Mouse (Mus musculus) forebrain, embryonic 14.5 days (tissue): ENCODE results near the gene Anln. TPM values are rescaled to one million over a fixed set of nuclear protein-coding genes. Genes with fewer than 3 reads are reported as not detected.

Experiments
- ATAC-seq: fragments of 200-750 bp; cut with Nextera tagmentation; 2 replicates; pipeline ENCODE4 v1.8.0; 2017; ENCODE audit warnings: mild to moderate bottlenecking, moderate library complexity
- DNase-seq: peaks from one replicate; pipeline ENCODE4 v3.0.0-alpha.2; 2015; ENCODE audit warnings: low spot score
- H3K27ac ChIP-seq: fragments of 300-500 bp; sonication (generic); 2 replicates; pipeline ENCODE4 v1.5.1; 2014; ENCODE audit warnings: low read depth, mild to moderate bottlenecking, control low read depth, low read length, moderate library complexity
- H3K27me3 ChIP-seq: fragments of 300-500 bp; sonication (generic); replicated peaks from 2 replicates; pipeline ENCODE4 v1.6.1; 2014; ENCODE audit warnings: low read length, control low read depth, mixed read lengths; ENCODE audit not compliant: control insufficient read depth, insufficient read depth
- H3K36me3 ChIP-seq: fragments of 300-500 bp; sonication (generic); 2 replicates; pipeline ENCODE4 v1.6.1; 2014; ENCODE audit warnings: low read length, control low read depth; ENCODE audit not compliant: control insufficient read depth, insufficient read depth
- H3K4me1 ChIP-seq: fragments of 300-500 bp; sonication (generic); 2 replicates; pipeline ENCODE4 v1.6.1; 2014; ENCODE audit warnings: antibody characterized with exemption, low read length, control low read depth; ENCODE audit not compliant: control insufficient read depth, insufficient read depth
- H3K4me2 ChIP-seq: fragments of 300-500 bp; sonication (generic); 2 replicates; pipeline ENCODE4 v1.6.1; 2014; ENCODE audit warnings: mild to moderate bottlenecking, control low read depth, low read length
- H3K4me3 ChIP-seq: fragments of 300-500 bp; sonication (generic); 2 replicates; pipeline ENCODE4 v1.5.1; 2014; ENCODE audit warnings: low read depth, low read length, control low read depth
- H3K9ac ChIP-seq: fragments of 300-500 bp; sonication (generic); 2 replicates; pipeline ENCODE4 v1.6.1; 2014; ENCODE audit warnings: mild to moderate bottlenecking, low read length, control low read depth, moderate library complexity
- H3K9me3 ChIP-seq: fragments of 300-500 bp; sonication (generic); replicated peaks from 2 replicates; pipeline ENCODE4 v1.6.1; 2016; ENCODE audit warnings: low read length, control low read depth, mixed read lengths; ENCODE audit not compliant: control insufficient read depth
- WGBS: fragments of 180-500 bp; shearing (Covaris S2); extraction: QIAGEN DNeasy Blood & Tissue Kit; methylation state at CpG from one replicate; pipeline ENCODE4 v1.1.7; 2014; 5-methylcytosine and 5-hydroxymethylcytosine counted together
- polyA plus RNA-seq: library from polyadenylated mRNA; unstranded; fragments of >200 nt; fragmentation: Nextera tagmentation; extraction: Ambion mirVana; gene quantifications from 2 replicates; pipeline ENCODE4 v1.2.1, GENCODE M21; 2014

The Anln gene
- polyA plus RNA-seq, 1 experiment from 2014 or later, result 16.5 TPM

- H3K9me3 ChIP-seq, result no peaks in the 10 kb centered on the region
- no peaks in the 10 kb centered on the region for H3K27me3 ChIP-seq
- H3K4me2 ChIP-seq, result peak overlapping the region; percentile 86
- H3K4me1 ChIP-seq, result peaks cover 5% of the 10 kb centered on the region; the same call in 1 of the 2 replicates
- 0 out of 2 replicates have a peak overlapping the region, but pooled peaks have one; percentile 79 for H3K27ac ChIP-seq
- ATAC-seq (no peak), DNase-seq (no peak)
- 72% methylated on average over 6 of the region's 6 CpGs for WGBS
- H3K4me3 ChIP-seq, result peak overlapping the region; percentile 79
- H3K36me3 ChIP-seq, result no peaks in the 10 kb centered on the region
- H3K9ac ChIP-seq, result peak overlapping the region; percentile 81
Measured at GRCm38 (mm10) chr9:22389736-22390245, 803 bp upstream of the Anln start.

GRCm38 (mm10) chr9:22388401-22388980 is 497 bp downstream of the Anln start:
- peak; percentile 79 for ATAC-seq
- peak; percentile 34 for DNase-seq
- no peaks in the 10 kb centered on the region for H3K36me3 ChIP-seq

GRCm38 (mm10) chr9:22387901-22388300 is 1.1 kb downstream of the Anln start:
- Histone ChIP-seq H3K9me3 (no peaks in the 10 kb centered on the region), H3K36me3 (no peaks in the 10 kb centered on the region), H3K27ac (0 out of 2 replicates have a peak overlapping the region, but pooled peaks have one; percentile 79), H3K4me3 (peak overlapping the region; percentile 79), H3K9ac (peak overlapping the region; percentile 81), H3K4me1 (peaks cover 5% of the 10 kb centered on the region; the same call in 1 of the 2 replicates), H3K4me2 (peak overlapping the region; percentile 86), H3K27me3 (no peaks in the 10 kb centered on the region)
- DNase-seq, result no peak
- 18% methylated on average over 6 of the region's 6 CpGs for WGBS
- no peak for ATAC-seq

More at GRCm38 (mm10) chr9:22388401-22388980, 497 bp downstream of the Anln start:
- Histone ChIP-seq H3K9me3 (no peaks in the 10 kb centered on the region), H3K4me2 (peak overlapping the region; percentile 86), H3K27me3 (no peaks in the 10 kb centered on the region), H3K27ac (peak overlapping the region; percentile 79), H3K4me3 (peak overlapping the region; percentile 79), H3K4me1 (peaks cover 5% of the 10 kb centered on the region; the same call in 1 of the 2 replicates), H3K9ac (peak overlapping the region; percentile 81)
- WGBS, result under 1% methylated on average over 39 of the region's 41 CpGs

GRCm38 (mm10) chr9:22385890-22386289 is 3.1 kb downstream of the Anln start:
- Histone ChIP-seq H3K27me3 (no peaks in the 10 kb centered on the region), H3K4me1 (peaks cover 5% of the 10 kb centered on the region; the same call in 1 of the 2 replicates), H3K4me3 (no peak overlapping the region), H3K36me3 (peaks cover 11% of the 10 kb centered on the region), H3K9me3 (no peaks in the 10 kb centered on the region), H3K9ac (no peak overlapping the region), H3K27ac (no peak overlapping the region), H3K4me2 (no peak overlapping the region)
- DNase-seq (no peak), ATAC-seq (no peak)
- 61% methylated on average over 2 of the region's 2 CpGs for WGBS

GRCm38 (mm10) chr9:22376086-22376485 is 12.9 kb downstream of the Anln start:
- Histone ChIP-seq H3K9me3 (no peaks in the 10 kb centered on the region), H3K4me3 (no peak overlapping the region), H3K9ac (no peak overlapping the region), H3K27ac (no peak overlapping the region), H3K36me3 (peaks cover 71% of the 10 kb centered on the region), H3K4me2 (no peak overlapping the region), H3K27me3 (no peaks in the 10 kb centered on the region), H3K4me1 (no peaks in the 10 kb centered on the region)
- DNase-seq, result peak; percentile 2
- no peak for ATAC-seq
- WGBS, result 88% methylated on average over 5 of the region's 5 CpGs

- peak; percentile 25 for DNase-seq
- no peaks in the 10 kb centered on the region for H3K27me3 ChIP-seq
Measured at GRCm38 (mm10) chr9:22372760-22373159, 16.2 kb downstream of the Anln start.

GRCm38 (mm10) chr9:22368030-22368429 is 21.0 kb downstream of the Anln start:
- H3K36me3 ChIP-seq, result peaks cover 63% of the 10 kb centered on the region

More at GRCm38 (mm10) chr9:22372760-22373159, 16.2 kb downstream of the Anln start:
- Histone ChIP-seq H3K4me2 (no peak overlapping the region), H3K9me3 (no peaks in the 10 kb centered on the region), H3K27ac (no peak overlapping the region), H3K36me3 (peaks cover 60% of the 10 kb centered on the region), H3K4me1 (no peaks in the 10 kb centered on the region), H3K9ac (no peak overlapping the region), H3K4me3 (no peak overlapping the region)
- ATAC-seq, result no peak
- 96% methylated on average over 4 of the region's 4 CpGs for WGBS

GRCm38 (mm10) chr9:22366621-22367020 is 22.4 kb downstream of the Anln start:
- no peak for ATAC-seq
- Histone ChIP-seq H3K36me3 (peaks cover 60% of the 10 kb centered on the region), H3K27ac (no peak overlapping the region), H3K4me1 (no peaks in the 10 kb centered on the region), H3K9ac (no peak overlapping the region), H3K4me3 (no peak overlapping the region), H3K27me3 (no peaks in the 10 kb centered on the region), H3K4me2 (no peak overlapping the region), H3K9me3 (no peaks in the 10 kb centered on the region)
- DNase-seq, result no peak
- 94% methylated on average over 10 of the region's 10 CpGs for WGBS

More at GRCm38 (mm10) chr9:22368030-22368429, 21.0 kb downstream of the Anln start:
- WGBS, result 81% methylated on average over 6 of the region's 6 CpGs
- DNase-seq, result peak; percentile 4
- Histone ChIP-seq H3K4me2 (no peak overlapping the region), H3K4me1 (no peaks in the 10 kb centered on the region), H3K9me3 (no peaks in the 10 kb centered on the region), H3K9ac (no peak overlapping the region), H3K27ac (no peak overlapping the region), H3K27me3 (no peaks in the 10 kb centered on the region), H3K4me3 (no peak overlapping the region)
- no peak for ATAC-seq

- Histone ChIP-seq H3K27me3 (no peaks in the 10 kb centered on the region), H3K4me2 (no peak overlapping the region), H3K4me3 (no peak overlapping the region), H3K4me1 (no peaks in the 10 kb centered on the region), H3K27ac (no peak overlapping the region), H3K36me3 (peaks cover 59% of the 10 kb centered on the region), H3K9me3 (no peaks in the 10 kb centered on the region), H3K9ac (no peak overlapping the region)
- no peak for ATAC-seq
- 98% methylated on average over 2 of the region's 2 CpGs for WGBS
- DNase-seq, result no peak
Measured at GRCm38 (mm10) chr9:22366221-22366620, 22.8 kb downstream of the Anln start.
